Mouse (Mus musculus): ENCODE results near the gene Rasgef1b. TPM values are rescaled to one million over a fixed set of nuclear protein-coding genes. Genes with fewer than 3 reads are reported as not detected.

Gene Rasgef1b
- polyA plus RNA-seq, 1 experiment from 2014 or later: 83.7 TPM

DNA sequence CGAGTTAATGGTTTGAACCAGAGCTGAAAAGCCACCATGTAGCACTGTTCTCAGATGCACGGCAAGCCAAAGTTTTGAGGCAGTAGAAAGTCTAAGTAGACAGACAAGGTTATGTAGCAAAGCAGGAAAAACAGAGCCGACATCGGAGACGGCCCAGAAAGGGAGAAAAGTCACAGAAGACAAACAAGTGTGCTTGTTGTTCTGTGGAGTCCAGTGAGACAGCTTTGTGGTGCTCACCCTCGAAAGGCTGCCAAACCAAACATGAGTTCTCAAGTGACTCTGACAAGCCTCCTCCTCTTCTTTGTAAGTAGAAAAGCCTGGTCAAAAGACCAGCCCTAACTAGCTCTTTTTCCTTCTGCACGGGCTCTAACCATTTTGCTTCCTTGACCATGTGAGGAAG, 338.1 kb downstream of the Rasgef1b start:
- no peaks in the 10 kb centered on the region for H3K9me3 ChIP-seq (ENCODE audit: control insufficient read depth, low read length)
- H3K27me3 ChIP-seq (ENCODE audit: control insufficient read depth, insufficient read depth, low read length): no peaks in the 10 kb centered on the region
- peaks cover 2% of the 10 kb centered on the region; the same call in 1 of the 2 replicates for H3K4me1 ChIP-seq (ENCODE audit: control insufficient read depth, insufficient read depth, low read length)
- H3K27ac ChIP-seq (ENCODE audit: low read depth, low read length): no peak overlapping the region
- no peak overlapping the region for H3K9ac ChIP-seq (replicated peaks; ENCODE audit: low read depth, low read length)
- no peaks in the 10 kb centered on the region for H3K36me3 ChIP-seq (ENCODE audit: control insufficient read depth, insufficient read depth, low read length)
- H3K4me3 ChIP-seq (ENCODE audit: low read depth, low read length): no peak overlapping the region
- H3K4me2 ChIP-seq (ENCODE audit: low read depth, low read length): no peak overlapping the region
- WGBS: 62% methylated on average over 7 of the region's 7 CpGs
- no peak for ATAC-seq (ENCODE audit: low read depth)

- H3K4me2 ChIP-seq (ENCODE audit: low read depth, low read length): no peak overlapping the region
- H3K36me3 ChIP-seq (ENCODE audit: control insufficient read depth, insufficient read depth, low read length): no peaks in the 10 kb centered on the region
- no peaks in the 10 kb centered on the region for H3K9me3 ChIP-seq (ENCODE audit: control insufficient read depth, low read length)
- H3K4me3 ChIP-seq (ENCODE audit: low read depth, low read length): no peak overlapping the region
- no peak overlapping the region for H3K27ac ChIP-seq (ENCODE audit: low read depth, low read length)
- ATAC-seq (ENCODE audit: low read depth): no peak
- WGBS: 95% methylated on average over 3 of the region's 3 CpGs
- no peak overlapping the region for H3K9ac ChIP-seq (replicated peaks; ENCODE audit: low read depth, low read length)
- no peaks in the 10 kb centered on the region for H3K27me3 ChIP-seq (ENCODE audit: control insufficient read depth, insufficient read depth, low read length)
- peaks cover 4% of the 10 kb centered on the region; the same call in 1 of the 2 replicates for H3K4me1 ChIP-seq (ENCODE audit: control insufficient read depth, insufficient read depth, low read length)
Measured at GRCm38 (mm10) chr5:99390314-99390713, 338.6 kb downstream of the Rasgef1b start.

DNA sequence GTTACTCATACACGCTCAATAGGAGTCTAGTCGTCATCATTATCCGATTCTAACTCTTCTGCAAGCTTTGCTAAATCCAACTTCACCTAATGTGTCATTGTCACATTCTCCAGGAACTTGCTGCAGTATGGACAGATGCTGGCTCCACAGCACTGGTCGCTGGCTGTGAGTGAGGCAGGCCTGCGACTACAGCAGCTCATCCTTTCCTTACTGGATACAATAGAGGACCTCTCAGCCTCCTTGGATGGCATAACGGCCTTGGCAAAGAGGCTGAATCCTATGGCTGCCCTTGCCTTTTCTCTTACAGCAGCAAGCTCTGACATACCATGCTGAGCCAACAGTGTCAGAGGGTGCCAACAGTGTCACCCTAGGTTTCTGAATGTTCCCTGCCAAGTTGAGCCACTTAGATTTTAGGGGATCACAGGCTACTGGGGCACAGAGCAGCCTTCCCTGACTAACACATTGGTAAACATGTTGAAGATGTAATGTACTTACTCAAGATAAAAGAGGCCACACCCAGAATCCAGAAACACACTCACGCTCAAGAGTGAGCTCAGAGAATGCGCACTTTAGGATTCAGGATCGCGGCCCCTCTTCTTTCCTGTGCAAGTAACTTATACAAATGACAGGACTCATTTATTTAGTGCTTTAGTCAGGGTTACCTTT, 340.1 kb downstream of the Rasgef1b start:
- Histone ChIP-seq H3K4me1 (ENCODE audit: control insufficient read depth, insufficient read depth, low read length) (peaks cover 4% of the 10 kb centered on the region; the same call in 1 of the 2 replicates), H3K27ac (ENCODE audit: low read depth, low read length) (no peak overlapping the region), H3K4me2 (ENCODE audit: low read depth, low read length) (no peak overlapping the region), H3K9ac (replicated peaks; ENCODE audit: low read depth, low read length) (no peak overlapping the region), H3K9me3 (ENCODE audit: control insufficient read depth, low read length) (no peaks in the 10 kb centered on the region), H3K4me3 (ENCODE audit: low read depth, low read length) (no peak overlapping the region), H3K36me3 (ENCODE audit: control insufficient read depth, insufficient read depth, low read length) (no peaks in the 10 kb centered on the region), H3K27me3 (ENCODE audit: control insufficient read depth, insufficient read depth, low read length) (no peaks in the 10 kb centered on the region)
- ATAC-seq (ENCODE audit: low read depth): no peak
- 81% methylated on average over 10 of the region's 10 CpGs for WGBS

GRCm38 (mm10) chr5:99388131-99388530, 340.7 kb downstream of the Rasgef1b start:
- Histone ChIP-seq H3K9me3 (ENCODE audit: control insufficient read depth, low read length) (no peaks in the 10 kb centered on the region), H3K36me3 (ENCODE audit: control insufficient read depth, insufficient read depth, low read length) (no peaks in the 10 kb centered on the region), H3K4me3 (ENCODE audit: low read depth, low read length) (no peak overlapping the region), H3K4me1 (ENCODE audit: control insufficient read depth, insufficient read depth, low read length) (peaks cover 4% of the 10 kb centered on the region; the same call in 1 of the 2 replicates), H3K27ac (ENCODE audit: low read depth, low read length) (no peak overlapping the region), H3K27me3 (ENCODE audit: control insufficient read depth, insufficient read depth, low read length) (no peaks in the 10 kb centered on the region), H3K4me2 (ENCODE audit: low read depth, low read length) (no peak overlapping the region), H3K9ac (replicated peaks; ENCODE audit: low read depth, low read length) (no peak overlapping the region)
- ATAC-seq (ENCODE audit: low read depth): no peak
- WGBS: 62% methylated on average over 5 of the region's 5 CpGs

DNA sequence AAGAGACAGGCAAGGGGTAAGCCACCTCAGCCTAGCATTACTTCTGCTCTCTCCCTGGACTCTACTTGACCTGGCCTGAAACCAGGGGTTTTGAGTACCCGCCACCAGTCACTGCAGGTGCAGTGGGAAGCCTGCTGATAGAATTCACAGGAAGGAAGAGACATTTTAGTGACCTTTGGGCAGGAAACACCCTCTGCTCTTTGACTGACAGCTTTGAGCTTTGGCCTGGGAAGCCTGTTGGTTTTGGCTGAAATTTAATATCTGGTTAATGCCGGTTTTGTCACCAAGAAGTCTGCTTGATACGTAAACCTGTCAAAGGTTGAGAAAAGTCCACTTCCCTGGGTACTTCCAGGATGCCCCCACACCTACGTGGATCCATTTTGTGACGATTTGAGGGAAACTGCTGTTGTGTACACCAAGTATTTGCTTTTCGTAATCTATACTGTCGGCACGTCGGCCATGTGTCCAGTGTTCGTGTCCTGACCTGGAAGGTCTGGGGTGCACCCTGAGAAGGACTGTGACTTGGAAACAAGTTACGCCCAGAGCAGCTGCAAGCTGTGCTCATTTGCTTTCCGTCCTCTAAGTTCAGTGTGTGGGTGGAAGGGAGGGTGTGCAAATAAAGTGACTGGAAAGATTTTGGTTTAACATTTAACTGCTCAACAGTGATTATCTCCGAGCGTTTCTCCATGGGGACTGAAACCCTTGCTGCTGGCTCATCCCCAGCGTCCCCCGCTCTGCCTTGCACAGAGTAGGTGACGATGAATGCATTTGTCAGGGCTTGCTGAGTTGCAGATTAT, 341.5 kb downstream of the Rasgef1b start:
- ATAC-seq (ENCODE audit: low read depth): no peak
- Histone ChIP-seq H3K4me3 (ENCODE audit: low read depth, low read length) (no peak overlapping the region), H3K27me3 (ENCODE audit: control insufficient read depth, insufficient read depth, low read length) (no peaks in the 10 kb centered on the region), H3K9me3 (ENCODE audit: control insufficient read depth, low read length) (no peaks in the 10 kb centered on the region), H3K4me1 (ENCODE audit: control insufficient read depth, insufficient read depth, low read length) (peaks cover 4% of the 10 kb centered on the region; the same call in 1 of the 2 replicates), H3K36me3 (ENCODE audit: control insufficient read depth, insufficient read depth, low read length) (no peaks in the 10 kb centered on the region), H3K4me2 (ENCODE audit: low read depth, low read length) (no peak overlapping the region), H3K27ac (ENCODE audit: low read depth, low read length) (no peak overlapping the region), H3K9ac (replicated peaks; ENCODE audit: low read depth, low read length) (no peak overlapping the region)
- WGBS: 76% methylated on average over 17 of the region's 17 CpGs

DNA sequence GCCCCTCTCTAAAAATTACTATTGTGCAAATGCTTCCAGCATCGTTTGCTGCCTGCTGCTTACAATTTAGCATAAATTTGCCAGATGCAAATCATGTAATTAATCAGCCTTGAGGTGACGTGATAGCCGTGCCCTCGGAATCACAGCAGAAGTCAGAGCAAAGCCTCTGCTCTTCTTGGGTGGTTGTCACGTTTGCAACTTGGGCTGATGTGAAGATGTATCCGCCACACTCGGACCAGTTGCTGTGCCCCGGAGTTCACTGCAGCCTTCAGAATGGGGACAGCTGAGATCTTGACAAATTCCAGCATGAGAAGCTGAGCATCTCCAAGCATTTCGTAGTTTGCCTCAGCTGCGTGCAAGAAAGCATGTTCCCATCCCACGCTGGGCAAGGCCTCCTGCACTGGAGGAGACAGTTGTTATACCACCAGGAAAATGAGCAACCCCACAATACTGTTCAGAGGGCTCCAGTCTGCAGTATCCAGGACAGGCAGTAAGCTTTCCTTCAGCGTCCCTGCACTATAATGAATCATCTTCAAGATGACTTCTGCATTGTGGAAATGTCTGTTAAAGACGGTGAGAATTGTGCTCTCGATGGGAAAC, 342.5 kb downstream of the Rasgef1b start:
- 20% methylated on average over 14 of the region's 14 CpGs for WGBS
- H3K27ac ChIP-seq (ENCODE audit: low read depth, low read length): no peak overlapping the region; the same call in 1 of the 2 replicates
- ATAC-seq (ENCODE audit: low read depth): no peak; the same call in 1 of the 2 replicates

DNA sequence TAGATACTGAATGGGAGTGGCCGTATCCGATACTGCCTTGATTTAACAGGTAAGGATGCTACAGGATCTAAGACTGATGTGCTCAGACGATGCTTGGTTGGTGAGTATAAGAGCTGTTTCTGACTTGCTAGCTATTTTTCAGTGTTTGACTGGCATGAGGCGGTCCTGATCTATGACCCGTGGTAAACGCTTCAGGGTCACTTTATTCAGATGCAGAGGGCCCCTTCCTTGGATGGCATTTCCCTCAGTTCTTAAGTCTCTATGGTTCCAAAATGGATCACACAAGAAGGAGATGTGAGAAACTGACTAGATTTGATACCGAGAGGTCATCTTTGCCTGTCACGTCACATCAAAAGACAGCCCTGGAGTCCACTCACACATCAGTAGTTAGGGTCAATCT, 343.1 kb downstream of the Rasgef1b start:
- Histone ChIP-seq H3K4me3 (ENCODE audit: low read depth, low read length) (no peak overlapping the region), H3K27ac (ENCODE audit: low read depth, low read length) (no peak overlapping the region), H3K27me3 (ENCODE audit: control insufficient read depth, insufficient read depth, low read length) (no peaks in the 10 kb centered on the region)

More for the DNA sequence above, 342.5 kb downstream of the Rasgef1b start:
- H3K4me2 ChIP-seq (ENCODE audit: low read depth, low read length): no peak overlapping the region
- peaks cover 4% of the 10 kb centered on the region; the same call in 1 of the 2 replicates for H3K4me1 ChIP-seq (ENCODE audit: control insufficient read depth, insufficient read depth, low read length)
- H3K4me3 ChIP-seq (ENCODE audit: low read depth, low read length): no peak overlapping the region
- no peak overlapping the region for H3K9ac ChIP-seq (replicated peaks; ENCODE audit: low read depth, low read length)
- no peaks in the 10 kb centered on the region for H3K9me3 ChIP-seq (ENCODE audit: control insufficient read depth, low read length)
- H3K27me3 ChIP-seq (ENCODE audit: control insufficient read depth, insufficient read depth, low read length): no peaks in the 10 kb centered on the region
- H3K36me3 ChIP-seq (ENCODE audit: control insufficient read depth, insufficient read depth, low read length): no peaks in the 10 kb centered on the region

GRCm38 (mm10) chr5:99385090-99385489, 343.8 kb downstream of the Rasgef1b start:
- Histone ChIP-seq H3K27ac (ENCODE audit: low read depth, low read length) (no peak overlapping the region), H3K9me3 (ENCODE audit: control insufficient read depth, low read length) (no peaks in the 10 kb centered on the region), H3K27me3 (ENCODE audit: control insufficient read depth, insufficient read depth, low read length) (no peaks in the 10 kb centered on the region), H3K4me3 (ENCODE audit: low read depth, low read length) (no peak overlapping the region), H3K4me1 (ENCODE audit: control insufficient read depth, insufficient read depth, low read length) (peaks cover 4% of the 10 kb centered on the region; the same call in 1 of the 2 replicates), H3K9ac (replicated peaks; ENCODE audit: low read depth, low read length) (no peak overlapping the region), H3K4me2 (ENCODE audit: low read depth, low read length) (no peak overlapping the region), H3K36me3 (ENCODE audit: control insufficient read depth, insufficient read depth, low read length) (no peaks in the 10 kb centered on the region)
- 24% methylated on average over 1 of the region's 1 CpGs for WGBS
- ATAC-seq (ENCODE audit: low read depth): no peak

More for the DNA sequence above, 343.1 kb downstream of the Rasgef1b start:
- H3K9me3 ChIP-seq (ENCODE audit: control insufficient read depth, low read length): no peaks in the 10 kb centered on the region
- WGBS: 33% methylated on average over 8 of the region's 8 CpGs
- H3K4me2 ChIP-seq (ENCODE audit: low read depth, low read length): no peak overlapping the region
- no peaks in the 10 kb centered on the region for H3K36me3 ChIP-seq (ENCODE audit: control insufficient read depth, insufficient read depth, low read length)
- peaks cover 4% of the 10 kb centered on the region; the same call in 1 of the 2 replicates for H3K4me1 ChIP-seq (ENCODE audit: control insufficient read depth, insufficient read depth, low read length)
- H3K9ac ChIP-seq (replicated peaks; ENCODE audit: low read depth, low read length): no peak overlapping the region
- ATAC-seq (ENCODE audit: low read depth): no peak

Data from neural tube, embryonic 14.5 days (tissue).